Mouse (Mus musculus) adrenal gland, postnatal 10 days (tissue): ENCODE measurements around the gene Atp23. TPM values are rescaled to one million over a fixed set of nuclear protein-coding genes. Genes with fewer than 3 reads are reported as not detected.

Experiments
- DNase-seq: peaks from one replicate; pipeline ENCODE4 v3.0.0; 2021; ENCODE audit warnings: mixed read lengths
- long read RNA-seq, 2 experiments: library from polyadenylated mRNA; stranded (forward); transcript quantifications; one replicate each; pipeline ENCODE4 v2.0.0; 2021
- total RNA-seq, 2 experiments: library from RNA; stranded (reverse); gene quantifications; 2 replicates each; pipeline ENCODE4 v1.2.3; 2021

Gene Atp23
- total RNA-seq: 10 to 100 TPM in 1 of 2 experiments, 1 to 10 TPM in 1; 7.4 to 11.3 TPM
- long read RNA-seq, experiment 1, transcript Atp23-202 (6 exons, 1,043 nt): major isoform, 9 of 13 reads
- long read RNA-seq, experiment 1, partial matches to known transcripts: 2 of 13 reads
- long read RNA-seq, experiment 1, other reads (novel, unspliced or antisense): 2 of 13 reads
- long read RNA-seq, experiment 2, transcript Atp23-202 (6 exons, 1,043 nt): major isoform, 8 of 11 reads
- long read RNA-seq, experiment 2, partial matches to known transcripts: 0 of 11 reads
- long read RNA-seq, experiment 2, other reads (novel, unspliced or antisense): 1 of 11 reads

DNA sequence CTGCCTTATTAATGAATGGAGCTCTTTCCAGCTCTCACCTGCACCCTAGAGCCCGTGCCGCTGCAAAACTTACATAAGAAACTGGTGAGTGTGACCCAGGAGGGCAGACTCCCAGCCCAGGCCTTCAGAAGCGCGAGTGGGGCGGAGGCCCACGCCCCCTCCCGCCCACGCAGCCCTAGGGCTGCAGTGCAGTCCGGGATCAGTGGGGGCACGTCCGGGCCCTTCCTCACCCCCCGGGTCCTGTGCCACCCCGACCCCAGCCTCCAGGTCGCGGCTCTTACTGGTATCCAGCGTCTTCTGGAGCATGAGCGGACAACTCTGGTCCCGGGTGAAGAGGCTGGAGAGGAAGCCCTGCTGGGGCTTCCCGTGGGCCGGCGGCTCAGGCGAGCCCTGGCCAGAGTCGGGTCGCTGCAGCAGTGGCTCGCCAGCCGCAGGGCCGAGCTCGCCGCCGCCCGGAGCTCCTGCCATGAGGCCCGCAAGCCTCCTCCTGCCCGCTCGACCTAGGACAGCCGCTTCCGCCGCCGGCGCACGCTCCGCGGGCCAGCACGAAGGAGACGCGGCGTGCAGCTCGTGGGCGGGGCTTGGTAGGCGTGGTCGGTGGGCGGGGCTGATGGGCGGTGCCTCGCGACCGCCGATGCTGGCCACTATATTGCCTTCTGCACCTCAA, at the start of gene Atp23:
Atp23 (minus strand) TSS at position 535 of the 667 bp plus-strand sequence.
- DNase-seq: peak; percentile 98

DNA sequence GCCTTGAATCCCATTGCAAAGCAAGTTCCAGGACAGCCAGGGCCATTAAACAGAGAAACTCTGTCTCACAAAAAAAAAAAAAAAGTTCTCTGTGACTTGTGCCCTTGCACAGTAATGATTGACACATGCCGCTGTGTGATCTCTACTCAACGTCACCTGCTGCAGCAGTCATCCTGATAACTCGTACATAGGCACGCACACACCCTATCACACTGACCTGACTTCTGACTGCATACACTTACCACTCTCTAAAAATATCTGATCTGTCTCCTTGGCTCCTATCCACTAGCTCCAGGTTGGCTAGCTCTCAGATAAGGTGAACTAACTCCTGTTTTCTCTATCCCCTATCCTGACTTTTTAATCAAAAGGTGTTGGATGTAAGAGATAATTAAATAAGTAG, 49.4 kb upstream of the Atp23 start:
- no peak for DNase-seq

DNA sequence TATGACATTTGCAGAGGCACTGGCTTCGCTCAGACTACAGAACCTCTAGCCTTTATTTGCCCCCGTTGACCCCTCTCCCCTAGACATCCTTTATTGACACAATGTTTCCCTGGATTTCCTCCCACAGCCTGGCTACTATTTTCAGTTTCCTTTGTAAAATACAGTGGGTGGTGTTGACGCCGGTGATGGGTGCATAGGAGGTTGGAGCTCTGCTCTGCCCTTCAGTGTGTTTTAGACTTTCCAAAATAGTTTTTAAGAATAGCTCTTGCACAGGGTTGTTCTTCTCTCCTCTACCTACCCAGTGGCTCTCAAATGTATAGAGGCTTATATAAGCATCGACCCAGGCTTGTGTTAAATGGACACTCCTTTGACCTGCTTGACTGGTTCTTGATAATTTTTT, 48.7 kb upstream of the Atp23 start:
- no peak for DNase-seq

- no peak for DNase-seq
Observed at GRCm38 (mm10) chr10:126945531-126945930, 44.4 kb upstream of the Atp23 start.

DNA sequence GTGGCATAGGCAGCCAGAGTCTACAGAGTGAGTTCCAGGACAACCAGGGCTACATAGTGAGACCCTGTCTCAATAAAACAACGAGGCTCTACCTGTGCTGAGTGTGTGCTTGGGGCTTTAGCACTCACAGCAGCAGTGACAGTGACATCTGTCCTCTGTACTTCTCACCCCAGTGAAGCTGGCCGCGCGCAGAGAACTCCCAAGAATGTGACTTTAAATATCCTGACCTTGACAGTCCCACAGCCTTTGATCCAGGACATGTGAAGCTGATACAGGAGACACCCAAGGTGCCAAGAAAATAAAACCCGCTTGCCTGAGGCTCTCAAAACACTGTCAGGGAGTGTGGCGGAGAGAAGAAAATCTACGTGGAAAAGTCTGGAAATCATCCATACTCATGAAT, 39.8 kb upstream of the Atp23 start:
- no peak for DNase-seq

- DNase-seq: no peak
Observed at GRCm38 (mm10) chr10:126935556-126936381, 34.6 kb upstream of the Atp23 start.

DNA sequence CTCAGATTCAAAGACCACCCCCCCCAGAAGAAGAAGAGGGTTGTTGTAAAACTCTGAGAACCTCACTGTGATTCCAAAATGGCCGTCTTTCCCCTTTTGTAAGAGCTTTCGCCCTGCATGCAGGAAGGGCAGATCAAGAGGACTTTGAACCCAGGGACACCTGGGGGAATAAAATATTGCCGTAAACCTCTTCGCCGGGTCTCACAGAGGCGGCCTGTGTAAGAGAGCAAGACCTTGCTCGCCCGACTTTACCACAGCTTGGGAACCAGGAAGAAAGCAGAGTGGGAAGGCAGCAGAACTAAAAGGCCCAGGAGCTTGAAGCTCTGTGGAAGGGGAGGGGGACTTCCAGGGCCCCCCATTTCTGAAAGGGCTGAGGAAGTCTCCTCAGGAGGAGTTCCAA, 34.0 kb upstream of the Atp23 start:
- DNase-seq: no peak

- no peak for DNase-seq
Observed at GRCm38 (mm10) chr10:126934561-126934960, 33.4 kb upstream of the Atp23 start.

DNA sequence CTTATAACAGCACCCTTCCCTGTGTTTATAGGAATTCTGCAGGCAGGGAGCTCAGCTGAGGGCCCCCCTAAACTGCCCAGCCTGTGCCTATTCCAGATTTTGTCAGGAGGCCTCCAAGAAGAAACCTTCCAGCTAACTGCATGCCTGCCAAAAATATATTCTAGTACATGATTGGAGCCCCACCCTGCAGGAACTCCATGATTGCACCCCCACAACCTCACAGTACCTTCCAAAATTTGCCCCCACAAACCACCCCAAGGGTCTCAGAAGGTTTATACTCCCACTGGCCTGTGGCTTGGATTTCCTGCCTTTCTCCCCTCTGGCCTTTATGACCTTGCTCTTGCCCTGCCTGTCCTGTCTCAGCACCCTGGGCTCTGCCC, 30.6 kb upstream of the Atp23 start:
- DNase-seq: no peak

DNA sequence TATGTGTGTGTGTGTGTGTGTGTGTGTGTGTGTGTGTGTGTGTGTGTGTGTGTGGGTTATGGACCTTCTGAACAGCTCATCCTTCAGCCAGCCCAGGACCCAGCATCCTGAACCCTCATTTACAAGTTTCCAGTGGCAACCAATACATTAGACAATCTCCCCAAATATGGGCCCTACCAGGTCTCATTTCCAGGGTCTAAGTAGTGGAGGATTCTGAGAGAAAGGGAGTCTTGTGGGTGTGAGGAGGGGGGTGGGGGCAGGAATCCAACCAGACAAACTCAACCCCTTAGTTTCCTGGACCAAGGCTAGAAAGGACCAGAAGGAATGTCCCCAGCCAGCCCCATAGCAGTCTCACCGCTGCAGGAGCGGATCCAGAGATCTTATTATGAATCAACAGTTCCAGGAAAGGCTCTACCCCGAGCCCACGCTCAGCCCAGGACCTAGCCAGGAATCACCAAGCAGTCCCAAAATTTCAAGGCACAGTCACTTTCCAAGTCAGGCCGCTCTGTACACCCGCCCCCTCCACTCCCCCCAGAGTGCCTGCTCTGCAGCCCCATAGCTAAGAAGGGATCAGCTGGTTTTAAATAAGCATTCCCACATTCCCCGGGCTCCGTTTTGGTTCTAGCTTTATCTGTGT, 30.1 kb upstream of the Atp23 start:
- no peak for DNase-seq

GRCm38 (mm10) chr10:126930270-126931121, 29.3 kb upstream of the Atp23 start:
- DNase-seq: peak; percentile 45

DNA sequence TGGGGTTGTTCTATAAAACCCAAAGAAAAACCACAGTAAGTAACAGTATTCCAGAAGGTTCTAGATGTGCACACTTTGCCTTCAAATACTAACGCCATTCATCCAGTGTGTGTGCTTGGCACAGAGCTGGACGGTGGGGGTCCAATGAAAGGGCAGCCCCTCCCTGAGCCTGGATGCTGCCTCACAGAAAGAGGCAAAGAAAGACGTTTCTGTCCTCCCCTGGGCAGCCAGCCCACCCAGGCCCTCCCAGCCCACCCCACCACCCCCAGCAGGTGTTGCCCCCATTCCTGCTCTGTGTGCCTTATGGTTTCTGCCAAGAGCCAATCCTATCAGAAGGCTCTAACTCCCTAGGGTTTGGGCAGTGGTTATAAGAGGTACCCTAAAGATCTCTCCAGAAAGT, 28.4 kb upstream of the Atp23 start:
- DNase-seq: no peak

GRCm38 (mm10) chr10:126928819-126929206, 27.7 kb upstream of the Atp23 start:
- no peak for DNase-seq

DNA sequence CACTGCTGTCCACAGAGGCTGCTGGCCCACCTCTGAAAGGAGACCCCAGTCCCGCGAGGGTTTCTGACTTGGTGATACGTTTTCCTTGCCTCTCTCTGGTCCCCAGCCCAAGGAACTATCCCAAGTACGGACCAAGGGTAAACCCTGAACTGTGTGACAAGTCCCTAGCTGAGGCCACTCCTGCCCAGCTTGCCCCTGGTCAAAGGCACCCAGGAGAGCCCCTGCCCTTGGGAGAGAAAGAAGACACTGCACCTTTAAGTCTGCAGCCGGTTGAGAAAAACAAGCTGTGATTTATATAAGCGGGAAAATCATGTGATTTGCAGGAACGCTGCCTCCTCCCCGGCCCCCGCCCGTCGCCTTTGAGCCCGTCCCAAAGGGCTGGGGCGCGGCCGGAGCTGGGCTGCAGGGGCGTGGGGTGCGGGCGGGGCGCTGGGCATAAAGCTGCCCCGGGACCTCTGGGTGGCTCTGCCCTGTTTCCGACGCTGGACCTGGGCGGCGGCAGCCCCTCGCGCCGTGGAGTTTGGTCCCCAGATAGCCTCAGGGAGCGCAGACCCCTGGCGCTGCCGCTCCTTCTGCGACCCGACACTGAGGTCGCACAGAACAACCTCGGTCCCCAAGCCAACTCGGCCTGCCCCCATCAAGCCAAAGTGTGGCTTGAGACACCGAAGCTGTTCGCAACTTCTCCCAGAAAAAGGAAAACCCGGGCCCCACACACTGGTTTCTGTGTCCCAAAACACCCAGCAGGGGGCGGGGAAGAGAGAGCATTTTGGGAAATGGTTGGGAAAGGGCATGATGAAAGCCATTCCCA, 27.1 kb upstream of the Atp23 start:
- DNase-seq: peak; percentile 89

DNA sequence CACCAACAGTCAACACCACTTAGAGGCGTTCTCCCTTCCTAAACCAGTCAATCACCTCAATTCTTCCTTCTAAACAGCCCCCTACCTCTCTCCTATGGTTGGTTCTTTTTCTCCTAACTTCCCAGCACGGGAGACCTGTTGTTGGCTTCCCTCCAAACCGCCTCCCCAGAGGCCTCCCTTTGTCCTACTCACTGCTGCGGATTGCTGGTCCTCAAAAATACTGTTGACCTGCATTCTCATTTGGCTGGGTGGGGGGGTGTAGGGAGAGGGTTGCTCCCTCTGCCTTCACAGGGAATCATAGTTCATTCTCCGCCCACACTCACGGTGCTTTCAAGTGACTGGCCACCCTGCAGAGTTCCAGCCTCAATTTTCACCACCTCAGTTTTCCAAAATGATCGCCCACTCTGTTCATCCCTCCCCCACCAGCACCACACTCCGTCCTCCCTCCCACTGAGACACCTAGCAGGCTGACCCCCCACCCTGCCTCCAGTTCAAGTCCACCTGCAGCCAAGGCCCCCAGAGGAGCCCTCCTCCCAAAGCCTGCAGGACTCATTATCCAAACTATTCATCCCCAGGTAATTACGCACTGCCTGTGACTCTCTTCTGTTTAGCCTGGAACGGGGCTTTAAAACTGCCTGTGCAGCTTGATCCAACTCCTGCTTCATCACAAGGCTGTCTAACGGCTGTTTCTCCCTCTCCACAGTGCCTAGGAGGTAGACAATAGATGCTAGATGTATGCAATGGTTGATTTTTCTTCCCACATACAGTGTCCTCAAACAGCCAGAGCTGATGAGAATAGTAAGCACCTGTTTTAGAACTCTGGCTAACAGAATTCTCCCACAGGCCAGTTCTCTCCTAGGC, 26.2 kb upstream of the Atp23 start:
- DNase-seq: peak; percentile 75

GRCm38 (mm10) chr10:126925391-126925790, 24.2 kb upstream of the Atp23 start:
- DNase-seq: no peak

- no peak for DNase-seq
Observed at GRCm38 (mm10) chr10:126924087-126924486, 22.9 kb upstream of the Atp23 start.

DNA sequence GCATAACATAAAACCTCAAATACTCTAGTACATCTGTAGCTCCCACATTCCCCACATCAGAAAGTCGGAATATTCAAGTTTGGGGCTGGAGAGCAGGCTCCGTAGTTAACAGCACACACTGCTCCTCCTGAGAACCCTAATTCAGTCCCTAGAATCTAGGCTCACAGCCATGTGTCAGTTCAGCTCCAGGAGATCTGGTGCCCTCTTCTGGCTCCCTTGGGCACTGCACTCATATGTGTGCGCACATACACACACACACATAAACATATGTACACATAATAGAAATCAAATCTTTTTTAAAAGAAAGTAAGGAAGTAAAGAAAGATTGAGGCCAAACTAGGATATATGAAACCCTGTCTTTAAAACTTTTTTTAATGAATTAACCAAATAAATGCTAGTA, 19.1 kb upstream of the Atp23 start:
- no peak for DNase-seq

- peak; percentile 96 for DNase-seq
Observed at GRCm38 (mm10) chr10:126919067-126919466, 17.9 kb upstream of the Atp23 start.

DNA sequence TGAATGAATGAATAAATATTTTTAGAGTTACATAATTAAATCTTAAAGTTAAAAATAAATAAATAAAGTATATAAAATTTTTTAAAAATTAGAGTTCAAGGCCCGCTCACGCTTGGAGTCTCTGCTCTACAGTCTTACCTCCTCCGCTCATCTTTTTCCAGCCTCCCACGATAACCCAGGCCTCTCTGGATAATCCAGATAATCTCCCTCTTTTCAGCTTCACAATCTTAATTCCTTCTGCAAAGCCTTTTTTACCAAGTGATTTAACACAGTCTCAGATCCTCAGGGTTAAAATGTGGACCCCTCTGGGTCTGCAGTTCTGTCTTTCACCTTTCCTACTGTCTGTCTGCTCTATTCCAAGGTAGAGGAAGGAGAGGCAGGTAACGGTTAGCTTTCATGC, 13.1 kb upstream of the Atp23 start:
- DNase-seq: no peak
